Mouse (Mus musculus) myocyte (in vitro differentiated cells): ENCODE data around the gene Iqch. TPM values are rescaled to one million over a fixed set of nuclear protein-coding genes. Genes with fewer than 3 reads are reported as not detected.

ENCODE experiments used
- H3K27me3 ChIP-seq: one replicate; pipeline ENCODE4 v1.6.1; 2011; ENCODE audit not compliant: control insufficient read depth, insufficient read depth, insufficient read length
- H3K36me3 ChIP-seq: one replicate; pipeline ENCODE4 v1.6.1; 2011; ENCODE audit not compliant: control insufficient read depth, insufficient read depth
- H3K4me2 ChIP-seq: one replicate; pipeline ENCODE4 v1.6.1; 2011; ENCODE audit warnings: low read depth, control low read depth
- H3K4me3 ChIP-seq: one replicate; pipeline ENCODE4 v1.5.1; 2011; ENCODE audit warnings: mild to moderate bottlenecking, control low read depth, moderate library complexity
- H3K79me2 ChIP-seq: one replicate; pipeline ENCODE4 v1.6.1; 2011; ENCODE audit not compliant: control insufficient read depth, insufficient read depth
- H3ac ChIP-seq: one replicate; pipeline ENCODE4 v1.6.1; 2011; ENCODE audit not compliant: control insufficient read depth, insufficient read length
- CEBPB ChIP-seq: IDR thresholded peaks from 2 replicates; pipeline ENCODE4 v1.6.1; 2011; ENCODE audit warnings: mild to moderate bottlenecking, moderate library complexity; ENCODE audit not compliant: poor library complexity, insufficient read depth, severe bottlenecking
- E2F4 ChIP-seq: IDR thresholded peaks from one replicate; pipeline ENCODE4 v1.6.1; 2011; ENCODE audit warnings: mild to moderate bottlenecking, control low read depth, moderate library complexity; ENCODE audit not compliant: insufficient read depth
- MAX ChIP-seq: IDR thresholded peaks from one replicate; pipeline ENCODE4 v1.6.1; 2011; ENCODE audit warnings: low read depth, mild to moderate bottlenecking, control low read depth
- MYOD1 ChIP-seq, 3 experiments: IDR thresholded peaks; one replicate each; pipeline ENCODE4 v1.6.1; 2011; ENCODE audit warnings: control low read depth in 2 of 3, low read depth in 2 of 3, mild to moderate bottlenecking in 2 of 3, moderate library complexity in 1 of 3; ENCODE audit not compliant: insufficient read length in 2 of 3, control insufficient read depth in 1 of 3
- MYOG ChIP-seq, 3 experiments: IDR thresholded peaks; one replicate each; pipeline ENCODE4 v1.6.1; 2011; ENCODE audit warnings: control low read depth in 2 of 3, low read depth in 2 of 3, mild to moderate bottlenecking in 2 of 3; ENCODE audit not compliant: insufficient read length in 2 of 3, control insufficient read depth in 1 of 3, insufficient read depth in 1 of 3
- POLR2A ChIP-seq: IDR thresholded peaks from one replicate; pipeline ENCODE4 v1.6.1; 2011; ENCODE audit warnings: low read depth, mild to moderate bottlenecking, control low read depth, moderate library complexity; ENCODE audit not compliant: insufficient read length
- POLR2AphosphoS2 ChIP-seq: IDR thresholded peaks from one replicate; pipeline ENCODE4 v1.6.1; 2011; ENCODE audit warnings: low read depth, control low read depth; ENCODE audit not compliant: insufficient read length
- REST ChIP-seq: IDR thresholded peaks from one replicate; pipeline ENCODE4 v1.6.1; 2011; ENCODE audit warnings: mild to moderate bottlenecking, control low read depth, moderate library complexity; ENCODE audit not compliant: insufficient read depth, insufficient read length
- SRF ChIP-seq: IDR thresholded peaks from one replicate; pipeline ENCODE4 v1.6.1; 2011; ENCODE audit warnings: low read depth; ENCODE audit not compliant: control insufficient read depth, insufficient read length
- TCF12 ChIP-seq: IDR thresholded peaks from one replicate; pipeline ENCODE4 v1.6.1; 2011; ENCODE audit warnings: mild to moderate bottlenecking, control low read depth; ENCODE audit not compliant: poor library complexity, insufficient read depth, severe bottlenecking
- TCF3 ChIP-seq: IDR thresholded peaks from one replicate; pipeline ENCODE4 v1.6.1; 2011; ENCODE audit warnings: low read depth, control low read depth; ENCODE audit not compliant: insufficient read length
- USF1 ChIP-seq: IDR thresholded peaks from one replicate; pipeline ENCODE4 v1.6.1; 2011; ENCODE audit warnings: low read depth, mild to moderate bottlenecking, control low read depth, moderate library complexity
- polyA plus RNA-seq: library from polyadenylated mRNA; unstranded; fragments of >200 nt; fragmentation: generic; extraction: Trizol; gene quantifications from one replicate; pipeline ENCODE4 v1.2.1, GENCODE M21; 2012; ENCODE audit warnings: missing spikeins

Gene Iqch
- polyA plus RNA-seq, 1 experiment, result not detected

DNA sequence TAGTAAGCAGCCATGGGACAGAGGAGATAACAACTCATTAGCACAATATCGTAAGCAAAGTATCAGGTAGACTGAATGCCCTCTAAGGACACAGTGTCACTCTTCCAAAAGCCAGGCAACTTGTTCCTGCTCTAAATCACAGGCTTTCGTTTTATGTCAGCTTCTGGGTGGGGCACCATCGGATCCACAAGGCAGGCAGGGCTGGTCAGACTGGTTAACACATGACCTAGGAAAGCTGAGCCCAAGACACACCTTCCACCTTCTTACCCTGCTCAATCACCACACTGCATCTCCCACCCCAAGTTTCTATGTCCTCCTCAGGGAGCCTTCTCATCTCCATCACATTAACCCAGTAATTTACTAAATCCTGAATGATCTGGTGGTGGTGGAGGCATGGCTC, 136.7 kb downstream of the Iqch start:
- H3K4me3 ChIP-seq, result no peak overlapping the region
- H3K4me2 ChIP-seq, result no peak overlapping the region
- TF ChIP-seq CEBPB (no peak), REST (no peak), MYOG (IDR thresholded peaks at IDR 0.05; ENCODE audit: control insufficient read depth in 1 of 3, insufficient read depth in 1 of 3, insufficient read length in 2 of 3, low read depth in 2 of 3) (no peak), USF1 (no peak), SRF (no peak), TCF3 (no peak), E2F4 (no peak), MAX (no peak), MYOD1 (IDR thresholded peaks at IDR 0.05; ENCODE audit: control insufficient read depth in 1 of 3, insufficient read length in 2 of 3, low read depth in 2 of 3) (no peak), POLR2A (no peak), POLR2AphosphoS2 (no peak), TCF12 (no peak)
- no peaks in the 10 kb centered on the region for H3K79me2 ChIP-seq
- peaks cover 4% of the 10 kb centered on the region for H3K27me3 ChIP-seq
- no peak overlapping the region for H3ac ChIP-seq
- no peaks in the 10 kb centered on the region for H3K36me3 ChIP-seq

DNA sequence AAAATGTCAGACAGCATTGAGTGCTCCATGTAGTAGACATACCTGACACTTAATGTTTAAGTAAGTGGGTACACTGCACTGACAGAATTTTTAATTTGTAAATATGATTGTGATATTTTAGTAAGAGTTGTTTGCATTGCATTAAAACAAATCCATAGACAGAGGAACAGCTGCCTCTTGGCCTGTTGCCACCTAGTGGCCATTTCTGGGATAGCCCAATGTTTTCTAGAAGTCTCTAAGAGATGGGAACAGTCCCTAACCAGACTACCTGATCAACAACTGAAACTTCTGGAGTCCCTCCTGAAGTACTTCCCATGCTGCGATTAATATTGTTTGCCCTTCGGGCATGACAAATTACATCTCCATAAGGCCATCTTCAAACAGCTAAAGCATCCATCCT, 140.0 kb downstream of the Iqch start:
- TF ChIP-seq REST, result no peak
- no peak for TF ChIP-seq MYOG (IDR thresholded peaks at IDR 0.05; ENCODE audit: control insufficient read depth in 1 of 3, insufficient read depth in 1 of 3, insufficient read length in 2 of 3, low read depth in 2 of 3)
- no peak for TF ChIP-seq TCF12
- no peak for TF ChIP-seq POLR2AphosphoS2
- no peak for TF ChIP-seq E2F4
- Histone ChIP-seq H3K79me2 (no peaks in the 10 kb centered on the region), H3K4me2 (no peak overlapping the region), H3K27me3 (peaks cover 4% of the 10 kb centered on the region), H3K36me3 (no peaks in the 10 kb centered on the region), H3ac (no peak overlapping the region), H3K4me3 (no peak overlapping the region)

DNA sequence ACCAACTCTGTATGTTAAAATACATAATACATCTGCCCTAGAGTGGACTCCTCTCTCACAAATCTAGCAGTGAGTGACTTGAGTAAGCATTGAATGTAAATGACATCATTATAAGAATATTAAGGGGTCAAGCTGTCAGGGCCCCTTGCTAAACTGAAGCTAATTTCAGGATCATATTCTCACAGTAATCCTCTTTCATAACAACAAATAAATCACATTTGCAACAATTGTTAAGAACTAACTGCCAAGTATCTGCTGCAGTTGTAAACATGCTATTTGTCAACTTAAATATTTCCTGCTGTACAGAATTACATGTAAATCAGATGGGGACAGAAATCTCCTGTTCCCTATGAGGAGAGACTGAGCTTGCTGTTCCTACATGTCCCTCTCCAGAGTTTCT, 145.9 kb downstream of the Iqch start:
- Histone ChIP-seq H3K4me3 (no peak overlapping the region), H3K36me3 (no peaks in the 10 kb centered on the region), H3ac (no peak overlapping the region), H3K27me3 (no peaks in the 10 kb centered on the region), H3K4me2 (no peak overlapping the region), H3K79me2 (no peaks in the 10 kb centered on the region)
- TF ChIP-seq SRF (no peak), TCF12 (no peak), MAX (no peak), MYOG (IDR thresholded peaks at IDR 0.05; ENCODE audit: control insufficient read depth in 1 of 3, insufficient read depth in 1 of 3, insufficient read length in 2 of 3, low read depth in 2 of 3) (no peak), MYOD1 (IDR thresholded peaks at IDR 0.05; ENCODE audit: control insufficient read depth in 1 of 3, insufficient read length in 2 of 3, low read depth in 2 of 3) (no peak), TCF3 (no peak), REST (no peak), POLR2AphosphoS2 (no peak), CEBPB (no peak), E2F4 (no peak), USF1 (no peak), POLR2A (no peak)

DNA sequence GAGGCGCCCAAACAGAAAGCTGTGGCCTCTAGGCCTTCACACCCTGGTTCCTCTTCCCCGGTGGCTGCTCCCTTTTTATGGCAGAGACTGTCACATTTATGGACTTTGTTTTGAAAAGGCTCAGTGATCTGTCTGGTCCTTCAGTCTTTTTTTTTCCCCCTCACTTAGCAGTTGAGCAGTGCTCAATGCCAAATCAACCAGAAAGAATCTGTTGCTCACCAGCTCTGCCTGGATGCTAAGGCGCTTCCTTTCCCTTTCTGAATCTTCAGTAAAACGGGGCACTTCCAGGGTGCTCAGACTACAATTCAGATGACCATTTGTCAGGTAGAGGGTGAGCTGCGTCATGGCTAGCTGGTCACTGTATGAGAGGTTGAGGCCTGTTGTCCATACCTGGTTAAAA, 148.0 kb downstream of the Iqch start:
- Histone ChIP-seq H3K27me3 (no peaks in the 10 kb centered on the region), H3K4me2 (no peak overlapping the region), H3ac (no peak overlapping the region), H3K79me2 (no peaks in the 10 kb centered on the region), H3K4me3 (no peak overlapping the region), H3K36me3 (no peaks in the 10 kb centered on the region)
- TF ChIP-seq E2F4 (no peak), REST (no peak), SRF (no peak), POLR2A (no peak), TCF3 (no peak), POLR2AphosphoS2 (no peak), MAX (no peak), TCF12 (no peak), CEBPB (no peak), MYOG (IDR thresholded peaks at IDR 0.05; ENCODE audit: control insufficient read depth in 1 of 3, insufficient read depth in 1 of 3, insufficient read length in 2 of 3, low read depth in 2 of 3) (no peak), MYOD1 (IDR thresholded peaks at IDR 0.05; ENCODE audit: control insufficient read depth in 1 of 3, insufficient read length in 2 of 3, low read depth in 2 of 3) (no peak), USF1 (no peak)

DNA sequence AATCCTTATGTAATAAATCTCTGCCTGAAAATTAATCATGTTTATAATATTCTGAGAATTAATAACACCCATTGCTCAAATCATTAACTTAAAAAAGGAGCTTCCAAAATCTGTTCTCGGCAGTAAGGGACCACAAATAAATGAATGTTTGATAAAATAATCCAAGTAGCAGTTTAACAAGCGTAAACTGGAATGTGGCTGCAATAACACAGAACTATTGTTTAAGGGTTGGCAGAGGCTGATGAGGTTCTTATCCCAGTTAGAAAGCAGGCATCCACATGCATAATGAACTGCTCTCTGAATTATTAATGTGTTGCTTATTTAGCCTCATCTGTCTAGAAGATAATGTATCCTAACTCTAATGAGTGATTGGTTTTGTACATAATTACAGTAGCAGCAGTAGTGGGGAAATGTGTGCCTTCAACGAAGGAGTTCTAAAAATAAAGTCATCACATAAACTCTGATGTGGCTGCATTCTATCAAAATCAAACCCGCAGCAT, 151.7 kb downstream of the Iqch start:
- no peaks in the 10 kb centered on the region for H3K79me2 ChIP-seq
- H3K4me2 ChIP-seq, result no peak overlapping the region
- no peaks in the 10 kb centered on the region for H3K27me3 ChIP-seq
- H3ac ChIP-seq, result no peak overlapping the region
- H3K36me3 ChIP-seq, result no peaks in the 10 kb centered on the region
- H3K4me3 ChIP-seq, result no peak overlapping the region
- TF ChIP-seq TCF12 (no peak), MYOG (IDR thresholded peaks at IDR 0.05; ENCODE audit: control insufficient read depth in 1 of 3, insufficient read depth in 1 of 3, insufficient read length in 2 of 3, low read depth in 2 of 3) (no peak), TCF3 (no peak), MAX (no peak), MYOD1 (IDR thresholded peaks at IDR 0.05; ENCODE audit: control insufficient read depth in 1 of 3, insufficient read length in 2 of 3, low read depth in 2 of 3) (no peak), POLR2A (no peak), CEBPB (no peak)
